Mouse (Mus musculus): ENCODE measurements around the gene Nudt9. TPM values are rescaled to one million over a fixed set of nuclear protein-coding genes. Genes with fewer than 3 reads are reported as not detected.

Gene Nudt9
- 34.3 TPM for total RNA-seq (2023)

GRCm38 (mm10) chr5:104046256-104047199, at the start of gene Nudt9:
TSS of gene Nudt9 (plus strand) at chr5:104046306.

DNA sequence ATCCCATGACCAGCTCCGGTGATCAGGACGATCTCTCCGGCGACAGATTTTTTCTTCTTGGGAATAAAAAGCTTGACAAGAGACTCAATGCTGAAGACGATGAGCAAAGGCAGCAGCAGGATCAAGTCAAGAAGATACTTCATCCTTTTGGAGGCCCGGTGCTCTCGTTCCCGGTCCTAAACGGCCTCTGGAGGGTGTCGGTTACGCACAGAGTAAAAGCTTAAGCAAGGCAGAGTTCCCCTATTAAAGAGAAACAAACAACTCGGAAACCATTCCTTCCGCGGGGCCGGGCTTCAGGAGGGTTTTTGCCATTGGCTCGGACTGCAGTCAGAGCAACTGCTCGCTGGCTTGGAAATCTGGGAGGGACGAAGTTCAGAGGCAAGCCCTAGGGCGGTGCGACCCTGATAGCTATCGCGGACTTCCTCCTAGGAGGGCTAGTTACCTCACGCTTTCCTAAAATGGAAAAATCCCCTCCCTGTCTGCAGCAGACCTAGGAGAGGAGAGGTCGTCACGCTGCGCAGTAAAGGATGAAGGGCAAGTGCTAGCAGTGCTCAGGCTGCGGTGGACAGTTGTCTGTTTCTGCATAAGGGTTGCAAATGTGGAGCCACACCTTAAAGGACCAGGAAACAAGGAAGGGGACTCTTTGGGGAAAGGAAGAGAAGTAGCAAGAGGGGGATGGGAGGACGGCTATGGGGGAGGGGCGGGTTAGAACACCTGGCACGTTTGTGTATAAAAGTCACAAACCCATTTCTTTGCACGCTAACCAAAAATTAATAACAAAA, 24.3 kb upstream of the Nudt9 start, which contains the start of gene Hsd17b11:
TSS of gene Hsd17b11 (minus strand) at position 323 of the 782 bp plus-strand sequence.

DNA sequence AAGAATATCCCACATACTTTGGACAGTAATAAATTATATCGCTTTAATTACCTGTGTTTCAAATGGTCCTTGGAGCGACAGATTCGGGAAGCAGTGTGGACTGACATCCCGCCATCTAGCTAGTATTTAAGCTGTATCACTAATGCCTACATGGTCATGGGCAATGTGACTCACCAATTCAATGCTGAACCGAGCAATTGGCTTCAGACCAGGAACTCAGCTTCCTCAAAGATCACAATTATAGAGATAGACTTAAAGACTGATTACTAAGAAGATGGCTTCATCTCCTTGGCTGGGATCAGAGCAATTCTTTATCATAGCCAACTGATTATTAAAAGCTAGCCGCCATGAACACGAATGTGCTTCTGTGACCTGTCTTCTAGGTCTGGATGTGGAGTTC, 31.4 kb downstream of the Nudt9 start, which contains the start of gene Gm17660:
TSS of gene Gm17660 (minus strand) at position 101 of the 400 bp plus-strand sequence.

DNA sequence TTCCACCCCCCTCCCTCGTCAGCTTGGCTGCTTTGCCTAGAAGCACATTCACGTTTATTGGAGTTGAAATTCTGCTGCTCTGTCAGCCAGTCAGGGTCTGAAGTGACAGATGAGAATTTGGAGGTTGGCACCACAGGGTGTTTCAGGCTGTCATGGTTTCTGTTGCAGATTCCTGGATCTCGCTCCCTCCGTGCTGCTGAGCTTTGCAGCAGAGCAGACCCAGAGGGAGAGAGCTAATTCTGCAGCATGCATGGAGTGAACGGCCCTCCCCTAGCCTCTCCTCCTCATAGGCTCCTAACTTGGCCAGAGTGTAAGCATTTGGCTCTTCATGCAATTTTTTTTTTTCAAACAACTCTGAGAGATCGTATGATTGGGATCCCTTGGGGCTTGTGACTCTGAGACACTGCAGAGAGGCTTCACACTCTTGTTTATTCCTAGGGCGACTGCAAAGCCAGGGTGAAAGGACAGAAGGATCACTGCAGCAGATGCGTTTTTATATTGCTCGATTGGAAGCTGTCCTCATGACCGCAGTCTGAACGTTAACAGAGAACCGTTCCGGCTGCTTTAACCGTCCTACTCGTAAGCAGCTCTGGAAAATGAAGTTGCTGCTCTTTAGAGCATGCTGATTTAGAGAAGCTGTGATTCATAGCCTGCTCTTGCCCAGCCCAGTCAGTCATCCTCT, 67.5 kb downstream of the Nudt9 start, which contains the start of gene Sparcl1:
TSS of gene Sparcl1 (minus strand) at position 243 of the 682 bp plus-strand sequence.

Other genes with a start within 250 kb of the Nudt9 start
- gene Klhl8, start 135.0 kb upstream of the Nudt9 start, total RNA-seq (2023) = 4.5 TPM
- not detected for gene Hsd17b13, start 68.9 kb upstream of the Nudt9 start, total RNA-seq (2023)
- gene Hsd17b11, start 24.4 kb upstream of the Nudt9 start, total RNA-seq (2023) = 44.3 TPM
- gene Gm17660, start 31.3 kb downstream of the Nudt9 start, total RNA-seq (2023) = not detected
- not detected for gene Sparcl1, start 67.4 kb downstream of the Nudt9 start, total RNA-seq (2023)
- not detected for gene Dspp, start 124.4 kb downstream of the Nudt9 start, total RNA-seq (2023)
- gene Dmp1, start 156.3 kb downstream of the Nudt9 start, total RNA-seq (2023) = not detected

All from CD8-positive naive resting alpha-beta T cell, adult 57 days (primary cell).